Mouse (Mus musculus) midbrain, embryonic 13.5 days (tissue): ENCODE results near the gene Mob3a. TPM values are rescaled to one million over a fixed set of nuclear protein-coding genes. Genes with fewer than 3 reads are reported as not detected.

ENCODE experiments used
- ATAC-seq: fragments of 200-750 bp; cut with Nextera tagmentation; 2 replicates; pipeline ENCODE4 v1.8.0; 2017; ENCODE audit warnings: mild to moderate bottlenecking, moderate TSS enrichment, moderate library complexity
- H3K27ac ChIP-seq: fragments of 300-500 bp; sonication (generic); 2 replicates; pipeline ENCODE4 v1.5.1; 2015; ENCODE audit warnings: inconsistent platforms, mild to moderate bottlenecking, moderate library complexity
- H3K27me3 ChIP-seq: fragments of 300-500 bp; sonication (generic); 2 replicates; pipeline ENCODE4 v1.6.1; 2015; ENCODE audit warnings: mild to moderate bottlenecking, inconsistent platforms
- H3K36me3 ChIP-seq: fragments of 300-500 bp; sonication (generic); 2 replicates; pipeline ENCODE4 v1.6.1; 2015; ENCODE audit warnings: mild to moderate bottlenecking, inconsistent platforms
- H3K4me1 ChIP-seq: fragments of 300-500 bp; sonication (generic); replicated peaks from 2 replicates; pipeline ENCODE4 v1.6.1; 2015; ENCODE audit warnings: inconsistent platforms
- H3K4me2 ChIP-seq: fragments of 300-500 bp; sonication (generic); replicated peaks from 2 replicates; pipeline ENCODE4 v1.6.1; 2015; ENCODE audit warnings: moderate library complexity, mild to moderate bottlenecking, inconsistent platforms
- H3K4me3 ChIP-seq: fragments of 300-500 bp; sonication (generic); replicated peaks from 2 replicates; pipeline ENCODE4 v1.5.1; 2015; ENCODE audit warnings: mild to moderate bottlenecking, inconsistent platforms
- H3K9ac ChIP-seq: fragments of 300-500 bp; sonication (generic); replicated peaks from 2 replicates; pipeline ENCODE4 v1.6.1; 2015; ENCODE audit warnings: mild to moderate bottlenecking, inconsistent platforms
- H3K9me3 ChIP-seq: fragments of 300-500 bp; sonication (generic); 2 replicates; pipeline ENCODE4 v1.6.1; 2016; ENCODE audit warnings: mild to moderate bottlenecking, inconsistent platforms
- WGBS: fragments of 180-500 bp; shearing (Covaris S2); methylation state at CpG from one replicate; pipeline ENCODE4 v1.1.7; 2015; 5-methylcytosine and 5-hydroxymethylcytosine counted together
- polyA plus RNA-seq: library from polyadenylated mRNA; unstranded; fragments of >200 nt; fragmentation: Nextera tagmentation; extraction: Ambion mirVana; gene quantifications from 2 replicates; pipeline ENCODE4 v1.2.1, GENCODE M21; 2015

The Mob3a gene
- 58.3 and 58.5 TPM in 2 replicates for polyA plus RNA-seq

DNA sequence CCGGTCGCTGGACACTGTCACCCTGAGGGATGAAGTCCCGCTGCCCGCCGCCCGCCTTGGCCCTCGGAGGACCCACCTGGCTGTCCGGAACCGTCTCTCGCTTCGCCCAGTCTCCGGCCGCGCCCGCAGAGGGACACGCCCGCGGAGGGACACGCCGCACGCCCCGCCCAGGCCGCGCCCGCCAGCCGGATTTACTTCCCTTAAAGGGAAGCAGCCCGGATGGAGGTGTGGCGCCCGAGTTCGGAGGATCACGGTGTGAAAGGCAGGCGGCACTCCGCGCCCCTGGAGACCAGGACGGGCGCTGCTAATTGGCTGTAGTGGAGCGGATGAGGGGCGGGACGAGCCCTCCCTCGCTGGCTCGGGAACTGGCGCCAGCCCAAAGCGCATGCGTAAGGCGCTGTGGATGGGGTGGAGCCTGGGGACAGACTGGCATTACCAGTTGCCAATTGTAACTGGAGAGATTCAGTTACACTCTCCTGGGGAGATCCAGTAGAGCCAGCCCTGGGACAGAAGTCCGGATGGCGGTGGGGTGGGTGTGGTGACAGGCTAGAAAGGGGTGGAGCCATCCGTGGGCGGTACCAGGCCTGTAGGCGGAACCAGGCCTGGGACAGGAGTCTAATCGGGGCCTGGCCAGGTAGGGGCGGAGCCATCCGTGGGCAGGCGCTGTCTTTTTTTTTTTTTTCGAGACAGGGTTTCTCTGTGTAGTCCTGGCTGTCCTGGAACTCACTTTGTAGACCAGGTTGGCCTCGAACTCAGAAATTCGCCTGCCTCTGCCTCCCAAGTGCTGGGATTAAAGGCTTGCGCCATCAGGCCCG, at the start of gene Mob3a, which contains the start of gene Izumo4:
Gene Mob3a (minus strand): TSS at position 257 of the 815 bp plus-strand sequence.
Gene Izumo4 (plus strand): TSS at position 464 of the 815 bp plus-strand sequence.
- ATAC-seq, result peak; percentile 98
- peak within 1 kb of the TSS; percentile 78 for H3K9ac ChIP-seq
- peaks cover 44% of the 10 kb centered on the region for H3K4me1 ChIP-seq
- H3K36me3 ChIP-seq, result peaks cover 15% of the 10 kb centered on the region
- WGBS, result under 1% methylated on average over 58 of the region's 59 CpGs
- peak within 1 kb of the TSS; percentile 71 for H3K4me3 ChIP-seq
- no peaks in the 10 kb centered on the region for H3K9me3 ChIP-seq
- peak within 1 kb of the TSS; percentile 89 for H3K27ac ChIP-seq
- H3K4me2 ChIP-seq, result peak within 1 kb of the TSS; percentile 77
- no peaks in the 10 kb centered on the region for H3K27me3 ChIP-seq

DNA sequence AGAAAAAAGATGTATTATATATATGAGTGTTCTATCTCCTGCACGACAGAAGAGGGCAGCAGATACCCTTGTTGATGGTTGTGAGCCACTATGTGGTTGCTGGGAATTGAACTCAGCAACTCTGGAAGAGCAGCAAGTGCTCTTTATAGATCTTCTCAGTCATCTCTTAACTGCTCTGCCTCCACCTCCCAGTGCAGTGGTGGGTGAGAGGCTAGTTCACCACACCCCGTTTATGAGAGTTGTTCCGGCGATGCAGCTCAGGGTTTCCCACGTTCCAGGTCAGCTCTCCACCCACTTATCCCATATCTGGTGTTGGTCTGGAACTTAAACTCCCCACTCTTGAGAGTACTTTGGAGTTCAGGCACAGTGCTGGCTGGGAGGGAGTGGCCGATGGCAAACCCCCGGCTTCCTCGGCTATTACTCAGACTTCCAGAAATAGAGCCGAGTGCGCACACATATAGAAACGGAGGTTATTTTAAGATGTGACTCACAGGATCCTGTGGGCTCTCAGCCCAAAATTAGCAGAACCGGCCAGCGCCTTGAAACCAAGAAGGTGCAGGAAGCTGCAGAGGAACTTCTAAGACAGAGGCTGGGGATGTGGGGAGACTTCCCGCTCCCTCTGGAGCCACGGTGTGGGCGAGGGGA, 49.5 kb upstream of the Mob3a start:
- H3K27ac ChIP-seq, result no peak overlapping the region
- ATAC-seq, result no peak
- WGBS, result 18% methylated on average over 16 of the region's 16 CpGs
- H3K4me2 ChIP-seq, result peak overlapping the region; percentile 32
- H3K36me3 ChIP-seq, result no peaks in the 10 kb centered on the region
- peaks cover 23% of the 10 kb centered on the region for H3K4me1 ChIP-seq
- H3K9ac ChIP-seq, result no peak overlapping the region
- no peaks in the 10 kb centered on the region for H3K9me3 ChIP-seq
- H3K27me3 ChIP-seq, result no peaks in the 10 kb centered on the region
- peak overlapping the region; percentile 3; the same call in 1 of the 2 replicates for H3K4me3 ChIP-seq

DNA sequence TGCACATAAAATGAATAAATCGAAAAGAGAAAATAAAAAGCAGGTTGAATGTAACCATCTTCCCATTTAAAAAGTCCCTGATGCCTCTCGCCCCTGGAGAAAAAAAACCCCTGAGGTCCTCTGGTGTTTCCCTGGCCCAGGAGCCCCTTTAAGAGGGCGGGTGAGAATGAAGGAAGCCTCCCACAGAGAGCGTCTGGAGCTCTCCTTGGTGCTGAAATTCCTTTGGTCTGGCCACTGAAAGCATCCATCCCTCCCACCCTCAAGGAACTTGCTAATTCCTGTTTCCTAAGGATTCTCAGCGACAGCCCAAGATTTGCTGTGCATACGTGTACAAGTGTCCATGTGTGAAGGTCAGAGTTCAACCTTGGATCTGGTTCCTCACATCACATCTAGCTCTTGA, 46.8 kb upstream of the Mob3a start:
- no peak overlapping the region for H3K9ac ChIP-seq
- 13% methylated on average over 6 of the region's 6 CpGs for WGBS
- H3K4me2 ChIP-seq, result no peak overlapping the region
- peaks cover 11% of the 10 kb centered on the region; the same call in 1 of the 2 replicates for H3K4me1 ChIP-seq
- ATAC-seq, result no peak
- no peaks in the 10 kb centered on the region for H3K27me3 ChIP-seq
- no peak overlapping the region for H3K27ac ChIP-seq
- no peaks in the 10 kb centered on the region for H3K36me3 ChIP-seq
- no peak overlapping the region for H3K4me3 ChIP-seq
- H3K9me3 ChIP-seq, result no peaks in the 10 kb centered on the region

DNA sequence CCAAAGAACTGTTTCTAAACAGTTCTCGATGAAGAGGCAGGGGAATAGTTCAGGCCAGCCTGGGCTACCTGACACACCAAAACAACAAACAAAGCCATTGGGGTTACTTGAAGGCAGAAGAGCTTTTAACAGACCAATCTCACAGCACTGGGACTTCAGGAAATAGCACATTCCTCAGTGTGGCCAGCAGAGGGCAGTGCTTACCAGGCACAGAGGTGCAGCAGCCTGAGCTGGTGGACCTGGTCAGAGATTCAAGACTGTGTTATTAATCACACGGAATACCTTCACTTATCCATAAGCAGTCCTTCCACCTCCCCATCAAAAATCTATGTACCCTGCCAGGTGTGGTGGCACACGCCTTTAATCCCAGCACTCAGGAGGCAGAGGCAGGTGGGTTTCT, 45.6 kb upstream of the Mob3a start:
- H3K4me1 ChIP-seq, result peaks cover 12% of the 10 kb centered on the region
- H3K27me3 ChIP-seq, result no peaks in the 10 kb centered on the region
- H3K4me2 ChIP-seq, result no peak overlapping the region
- 0 out of 2 replicates have a peak, but pooled peaks have one; percentile 49 for ATAC-seq
- H3K36me3 ChIP-seq, result no peaks in the 10 kb centered on the region
- no peak overlapping the region for H3K9ac ChIP-seq
- no peaks in the 10 kb centered on the region for H3K9me3 ChIP-seq
- H3K27ac ChIP-seq, result no peak overlapping the region
- WGBS, result 13% methylated on average over 3 of the region's 3 CpGs
- H3K4me3 ChIP-seq, result no peak overlapping the region

DNA sequence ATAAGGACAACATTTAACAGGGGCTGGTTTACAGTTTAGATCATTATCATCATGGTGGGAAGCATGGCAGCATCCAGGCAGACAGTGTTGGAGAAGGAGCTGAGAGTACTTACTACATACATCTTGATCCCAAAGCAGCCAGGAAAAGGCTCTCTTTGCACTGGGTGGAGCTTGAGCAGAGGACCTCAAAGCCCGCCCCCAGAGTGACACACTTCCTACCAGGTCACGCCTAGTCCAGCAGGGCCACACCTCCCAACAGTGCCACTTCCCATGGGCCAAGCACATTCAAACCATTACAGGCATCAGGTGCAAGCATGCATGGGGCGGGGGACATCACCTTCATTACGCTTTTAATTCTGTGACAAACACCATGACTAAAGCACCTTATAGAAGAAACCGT, 42.5 kb upstream of the Mob3a start:
- Histone ChIP-seq H3K9ac (no peak overlapping the region), H3K27me3 (no peaks in the 10 kb centered on the region), H3K27ac (no peak overlapping the region), H3K4me2 (no peak overlapping the region), H3K4me3 (no peak overlapping the region), H3K4me1 (peaks cover 24% of the 10 kb centered on the region), H3K36me3 (0 out of 2 replicates have a peak, but pooled peaks cover 3% of the 10 kb centered on the region), H3K9me3 (no peaks in the 10 kb centered on the region)
- ATAC-seq, result no peak
- 39% methylated on average over 5 of the region's 5 CpGs for WGBS

DNA sequence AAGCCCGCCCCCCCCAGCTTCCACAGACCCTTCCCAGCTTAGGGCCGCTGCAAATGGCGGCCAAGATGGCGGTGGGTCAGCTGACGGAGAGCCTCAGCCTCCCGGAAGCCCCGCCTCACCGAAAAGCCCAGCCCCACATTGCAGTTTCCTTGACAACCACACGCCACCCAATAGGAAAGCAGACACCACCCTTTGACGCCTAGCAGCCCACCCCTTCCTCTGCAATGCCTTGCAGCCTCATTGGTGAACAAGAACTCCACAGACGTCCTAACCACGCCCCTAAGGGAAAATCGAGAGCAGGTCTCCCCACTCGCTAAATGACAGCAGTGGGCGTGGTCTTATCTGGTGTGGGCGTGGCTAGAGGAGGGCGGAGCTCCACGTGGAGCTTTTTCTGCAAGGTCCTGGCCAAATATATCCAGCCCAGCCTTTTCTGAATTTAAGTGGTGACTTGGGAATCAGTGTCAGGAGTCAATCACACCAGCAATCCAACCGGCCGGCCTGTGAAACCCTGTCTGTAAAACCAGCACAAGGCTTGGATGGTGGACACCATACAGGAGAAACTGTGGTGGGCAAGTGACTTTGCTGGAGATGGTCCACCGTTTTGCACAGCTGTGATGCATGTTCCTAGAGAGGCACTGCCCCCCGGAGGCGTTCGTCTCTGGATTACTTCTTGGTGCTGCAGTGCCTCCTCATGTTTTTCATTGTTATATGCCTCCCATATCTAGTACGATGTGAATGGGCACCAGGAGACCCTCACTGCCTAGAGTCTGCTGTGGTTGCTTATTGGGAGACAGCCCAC, 40.6 kb upstream of the Mob3a start, which contains the start of gene Ap3d1:
Gene Ap3d1 (minus strand): TSS at position 85 of the 799 bp plus-strand sequence.
- Histone ChIP-seq H3K36me3 (0 out of 2 replicates have a peak, but pooled peaks cover 3% of the 10 kb centered on the region), H3K27me3 (no peaks in the 10 kb centered on the region), H3K27ac (peak within 1 kb of the TSS; percentile 87), H3K9ac (peak within 1 kb of the TSS; percentile 95), H3K4me3 (peak within 1 kb of the TSS; percentile 85), H3K9me3 (no peaks in the 10 kb centered on the region), H3K4me2 (peak within 1 kb of the TSS; percentile 99), H3K4me1 (peaks cover 37% of the 10 kb centered on the region)
- ATAC-seq, result peak; percentile 99
- WGBS, result 2% methylated on average over 25 of the region's 25 CpGs

DNA sequence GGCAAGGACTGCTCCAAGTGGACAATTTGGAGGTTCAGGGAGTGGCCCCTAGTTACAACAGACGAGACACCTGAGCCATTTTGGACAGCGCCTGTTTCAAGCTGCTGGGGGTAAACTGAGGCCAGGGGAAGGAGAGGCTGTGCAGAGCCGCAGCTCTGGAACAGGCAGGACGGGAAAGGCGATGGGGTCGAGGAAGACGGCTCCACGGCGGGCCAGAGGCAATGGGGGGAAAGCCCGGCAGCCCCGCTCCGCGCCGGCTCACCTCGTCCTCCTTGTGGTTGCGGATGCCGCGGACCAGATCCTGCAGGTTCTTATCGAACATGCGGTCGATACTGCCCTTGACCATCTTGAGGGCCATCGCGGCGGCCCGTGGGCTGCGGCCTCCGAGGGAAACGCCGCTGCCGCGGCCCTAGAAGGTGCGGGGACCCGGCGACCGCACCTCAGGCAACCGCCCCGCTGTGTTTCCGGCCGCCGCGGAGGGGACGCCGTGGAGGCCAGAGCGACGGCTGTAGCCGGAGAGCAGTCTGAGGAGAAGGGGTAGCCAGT, 39.9 kb upstream of the Mob3a start:
- no peaks in the 10 kb centered on the region for H3K27me3 ChIP-seq
- peak overlapping the region; percentile 86 for H3K27ac ChIP-seq
- H3K9me3 ChIP-seq, result no peaks in the 10 kb centered on the region
- H3K4me3 ChIP-seq, result peak overlapping the region; percentile 85
- peak; percentile 34; the same call in 1 of the 2 replicates for ATAC-seq
- peak overlapping the region; percentile 99 for H3K4me2 ChIP-seq
- H3K36me3 ChIP-seq, result peaks cover 9% of the 10 kb centered on the region; the same call in 1 of the 2 replicates
- H3K4me1 ChIP-seq, result peaks cover 44% of the 10 kb centered on the region
- peak overlapping the region; percentile 95 for H3K9ac ChIP-seq
- WGBS, result under 1% methylated on average over 45 of the region's 46 CpGs

DNA sequence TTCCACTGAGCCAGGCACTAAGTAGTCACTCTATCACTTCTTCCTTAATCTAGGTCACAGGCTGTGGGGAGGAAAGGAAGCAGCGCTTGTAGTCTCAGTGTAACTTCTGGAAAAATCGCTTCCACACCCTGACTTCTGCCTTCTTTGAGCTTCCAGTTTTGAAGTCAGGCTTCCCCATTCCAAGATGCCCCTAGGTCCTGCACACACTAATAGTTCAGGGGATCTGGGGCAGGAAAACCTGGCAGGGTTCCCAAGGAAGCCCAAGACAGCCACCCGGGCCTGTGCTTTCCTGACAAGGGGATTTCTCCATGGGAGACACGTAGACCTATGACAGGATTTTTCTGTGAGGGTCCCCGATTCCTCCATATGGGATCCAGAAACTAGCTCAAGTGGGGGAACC, 39.4 kb upstream of the Mob3a start:
- Histone ChIP-seq H3K4me2 (peak overlapping the region; percentile 99), H3K27ac (no peak overlapping the region), H3K4me3 (peak overlapping the region; percentile 85), H3K9ac (peak overlapping the region; percentile 95), H3K9me3 (no peaks in the 10 kb centered on the region), H3K36me3 (peaks cover 11% of the 10 kb centered on the region; the same call in 1 of the 2 replicates), H3K27me3 (no peaks in the 10 kb centered on the region), H3K4me1 (peaks cover 46% of the 10 kb centered on the region)
- 31% methylated on average over 5 of the region's 5 CpGs for WGBS
- ATAC-seq, result no peak

DNA sequence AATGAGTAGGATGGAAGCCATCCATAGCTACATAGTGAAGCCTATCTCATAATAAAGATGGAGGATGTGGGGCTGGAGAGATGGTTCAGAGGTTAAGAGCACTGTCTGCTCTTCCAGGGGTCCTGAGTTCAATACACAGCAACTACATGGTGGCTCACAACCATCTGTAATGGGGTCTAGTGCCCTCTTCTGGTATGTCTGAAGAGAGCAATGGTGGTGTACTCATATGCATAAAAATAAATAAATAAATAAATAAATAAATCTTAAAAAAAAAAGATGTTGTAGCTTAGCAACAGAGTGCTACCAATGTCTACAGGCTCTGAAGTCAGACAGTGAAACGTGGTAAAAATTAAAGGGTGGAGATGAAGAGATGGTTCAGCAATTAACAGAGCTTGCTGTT, 36.9 kb upstream of the Mob3a start:
- 69% methylated on average over 1 of the region's 1 CpGs for WGBS
- Histone ChIP-seq H3K4me2 (no peak overlapping the region), H3K4me1 (peaks cover 46% of the 10 kb centered on the region), H3K9me3 (no peaks in the 10 kb centered on the region), H3K27me3 (no peaks in the 10 kb centered on the region), H3K9ac (no peak overlapping the region), H3K27ac (no peak overlapping the region), H3K36me3 (peaks cover 16% of the 10 kb centered on the region), H3K4me3 (no peak overlapping the region)
- ATAC-seq, result no peak

DNA sequence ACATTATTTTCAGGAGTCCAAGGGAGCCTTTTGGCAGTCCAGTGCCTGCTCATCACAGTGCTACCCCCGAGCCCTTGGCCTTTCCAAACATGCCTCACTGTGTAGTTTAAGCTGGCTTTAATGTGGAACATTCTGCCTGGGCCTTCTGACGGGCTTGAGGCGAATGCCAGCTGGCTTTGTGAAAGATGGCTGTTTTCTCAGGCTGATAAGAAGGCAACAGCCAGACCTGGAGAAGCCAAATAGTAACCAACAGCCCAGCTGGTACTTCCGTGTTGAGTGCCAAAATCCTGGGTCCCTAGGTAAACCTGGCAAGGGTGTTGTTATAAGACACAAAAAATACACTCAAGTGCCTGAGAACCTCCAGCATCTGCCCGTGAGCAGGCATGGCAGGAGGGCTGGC, 35.0 kb upstream of the Mob3a start:
- Histone ChIP-seq H3K27ac (no peak overlapping the region), H3K9ac (peak overlapping the region; percentile 17; the same call in 1 of the 2 replicates), H3K36me3 (peaks cover 32% of the 10 kb centered on the region), H3K27me3 (no peaks in the 10 kb centered on the region), H3K9me3 (no peaks in the 10 kb centered on the region), H3K4me3 (no peak overlapping the region), H3K4me1 (peaks cover 42% of the 10 kb centered on the region), H3K4me2 (no peak overlapping the region)
- no peak for ATAC-seq
- 91% methylated on average over 5 of the region's 5 CpGs for WGBS

DNA sequence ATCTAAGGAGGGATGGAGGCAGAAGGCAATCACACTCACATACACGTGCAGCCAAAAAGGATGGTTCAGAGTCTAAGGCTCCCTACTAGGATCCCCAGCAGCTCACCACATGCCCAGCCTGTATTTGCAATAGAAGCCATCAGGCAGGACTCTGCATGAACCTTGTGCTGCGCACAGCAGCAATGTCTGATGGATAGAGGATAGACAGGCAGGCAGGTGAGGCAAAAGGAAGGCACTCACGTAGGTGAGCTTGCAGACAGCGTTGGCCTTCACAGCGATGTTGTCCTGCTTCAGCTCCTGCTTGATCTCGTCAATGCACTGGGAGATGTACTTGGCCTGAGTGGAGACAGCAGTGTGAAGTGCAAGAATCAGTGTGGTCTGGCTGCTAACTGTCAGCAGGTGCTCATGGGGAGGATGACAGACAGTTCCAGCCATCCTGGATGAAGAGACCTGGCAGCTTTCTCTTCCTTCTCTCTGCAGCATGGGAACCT, 30.9 kb upstream of the Mob3a start:
- no peak for ATAC-seq
- no peak overlapping the region for H3K4me3 ChIP-seq
- H3K9ac ChIP-seq, result no peak overlapping the region
- H3K36me3 ChIP-seq, result peaks cover 68% of the 10 kb centered on the region
- H3K27me3 ChIP-seq, result no peaks in the 10 kb centered on the region
- no peaks in the 10 kb centered on the region for H3K9me3 ChIP-seq
- no peak overlapping the region for H3K4me2 ChIP-seq
- peaks cover 12% of the 10 kb centered on the region for H3K4me1 ChIP-seq
- no peak overlapping the region for H3K27ac ChIP-seq
- 96% methylated on average over 6 of the region's 6 CpGs for WGBS
